Mouse (Mus musculus): ENCODE measurements around the gene Tekt1.

DNA sequence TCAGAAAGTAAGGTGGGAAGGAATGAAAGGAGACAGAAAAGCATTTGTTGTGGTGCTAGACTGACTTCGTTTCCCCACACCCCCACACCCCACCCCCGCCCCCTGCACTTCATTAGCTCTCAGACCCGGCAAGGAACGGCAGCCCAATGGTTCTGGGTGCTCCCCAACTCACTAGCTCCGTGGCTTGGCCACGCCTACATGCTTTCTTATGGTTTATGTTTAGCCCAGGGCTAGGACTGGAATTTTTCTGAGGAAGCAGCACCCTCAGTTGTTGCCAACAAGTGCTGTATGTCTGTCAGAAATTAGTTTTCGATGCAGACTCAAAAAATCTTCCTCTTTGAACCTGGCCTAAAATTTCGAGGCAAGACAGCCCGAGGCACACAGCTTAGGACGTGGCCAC is 13.7 kb downstream of the Tekt1 start:
- TF ChIP-seq CHD2 (IDR thresholded peaks at IDR 0.05; ENCODE audit: low read depth, low read length) (no peak), HCFC1 (IDR thresholded peaks at IDR 0.05; ENCODE audit: borderline replicate concordance, insufficient read depth, low read length) (no peak), ZNF384 (IDR thresholded peaks at IDR 0.05; ENCODE audit: low read depth, low read length) (no peak), ZC3H11A (IDR thresholded peaks at IDR 0.05; ENCODE audit: borderline replicate concordance, low read depth, low read length) (no peak), MAFK (IDR thresholded peaks at IDR 0.05; ENCODE audit: insufficient read depth, low read depth, low read length) (no peak)

Measured in ES-E14 (cell line).